Mouse (Mus musculus) thymus, postnatal 36 days (tissue): Measurements from ENCODE around the gene Zbtb24.
A peak's percentile ranks its signal among the peaks of the same experiment; 100 is the strongest.
"Not testable (repeated sequence)": the region's sequence is repeated elsewhere in the genome, so short reads cannot be mapped to it uniquely, and the experiment has no call there.

ENCODE experiments used
- DNase-seq, 2 experiments: peaks; one replicate each; pipeline ENCODE4 v3.0.0; 2022; ENCODE audit warnings: mixed read lengths in 2 of 2

Zbtb24 gene

GRCm38 (mm10) chr10:41450137-41450670 is at the start of gene Zbtb24:
TSS of gene Zbtb24 (plus strand) at chr10:41450383.
- DNase-seq, result peak; percentile 97 to 98

GRCm38 (mm10) chr10:41401097-41401496 is 49.1 kb upstream of the Zbtb24 start:
- DNase-seq, result no peak

- no peak for DNase-seq
These were observed 46.8 kb upstream of the Zbtb24 start for GRCm38 (mm10) chr10:41403364-41403763.

GRCm38 (mm10) chr10:41403893-41404612 is 46.1 kb upstream of the Zbtb24 start:
- no peak for DNase-seq

DNA sequence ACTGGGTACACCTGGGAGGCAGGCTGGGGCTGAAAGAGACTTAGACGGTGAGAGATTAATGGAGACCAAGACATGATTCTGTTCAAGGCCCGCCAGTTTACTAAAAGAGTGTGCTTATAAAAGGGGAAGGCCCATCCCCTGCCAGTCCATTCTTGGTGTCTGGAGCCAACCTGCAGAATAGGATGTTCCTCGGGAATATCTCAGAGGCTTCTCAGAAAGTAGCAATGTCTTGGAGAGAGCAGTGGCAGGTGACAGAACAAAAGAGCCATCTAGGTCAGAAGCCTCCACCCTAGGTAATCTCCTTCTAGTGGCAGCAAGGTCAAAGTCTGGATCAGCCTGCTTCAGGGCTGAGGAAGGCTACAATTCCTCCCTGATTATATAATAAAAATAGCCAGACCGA is 40.0 kb upstream of the Zbtb24 start:
- DNase-seq, result not testable (repeated sequence)

DNA sequence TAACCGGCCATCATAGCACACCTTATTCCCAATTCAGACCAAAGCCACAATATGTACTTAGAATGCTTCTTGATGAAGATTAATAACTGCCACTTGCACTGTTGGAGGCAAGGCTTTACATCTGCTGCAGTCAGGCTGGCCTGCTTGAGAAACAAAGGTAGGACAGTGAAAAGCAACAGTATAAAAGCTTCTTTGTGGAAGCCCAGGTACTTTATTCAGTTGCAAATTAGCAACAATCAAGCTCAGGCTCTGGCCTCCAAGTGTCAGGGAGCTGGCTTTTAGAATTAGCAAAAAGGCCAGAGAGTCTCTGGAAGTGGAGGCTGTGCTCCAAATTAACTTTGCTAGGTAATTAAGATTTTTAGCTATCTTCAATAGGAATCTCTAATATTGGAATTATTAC is 39.4 kb upstream of the Zbtb24 start:
- DNase-seq, result not testable (repeated sequence)

DNA sequence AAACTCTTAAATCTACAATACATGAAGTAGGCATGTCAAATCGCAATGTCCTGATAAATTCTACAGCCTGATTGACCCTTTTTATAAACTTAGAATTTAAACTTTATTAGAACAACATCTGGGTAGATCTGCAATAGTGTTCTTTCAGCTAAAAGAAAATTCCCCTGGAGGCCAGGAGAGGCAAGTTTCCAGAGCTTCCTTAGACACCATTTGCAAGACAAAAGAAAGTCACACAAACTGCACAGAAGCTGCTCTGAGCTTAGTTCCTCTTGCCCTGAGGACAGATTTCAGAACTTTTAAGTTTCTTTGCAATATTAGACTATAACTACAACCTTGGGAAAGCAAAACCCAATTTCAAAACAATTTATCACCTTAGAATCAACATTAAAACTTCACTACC is 36.7 kb upstream of the Zbtb24 start:
- DNase-seq, result not testable (repeated sequence)

DNA sequence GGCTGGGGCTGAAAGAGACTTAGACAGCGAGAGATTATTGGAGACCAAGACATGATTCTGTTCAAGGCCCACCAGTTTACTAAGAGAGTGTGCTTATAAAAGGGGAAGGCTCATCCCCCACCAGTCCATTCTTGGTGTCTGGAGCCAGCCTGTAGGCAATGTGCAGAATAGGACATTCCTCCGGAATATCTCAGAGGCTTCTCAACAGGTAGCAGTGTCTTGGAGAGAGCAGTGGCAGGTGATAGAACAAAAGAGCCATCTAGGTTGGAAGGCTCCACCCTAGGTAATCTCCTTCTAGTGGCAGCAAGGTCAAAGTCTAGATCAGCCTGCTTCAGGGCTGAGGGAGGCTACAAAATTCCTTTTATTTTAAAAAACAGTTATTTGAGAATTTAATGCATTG is 34.8 kb upstream of the Zbtb24 start:
- DNase-seq, result not testable (repeated sequence)

DNA sequence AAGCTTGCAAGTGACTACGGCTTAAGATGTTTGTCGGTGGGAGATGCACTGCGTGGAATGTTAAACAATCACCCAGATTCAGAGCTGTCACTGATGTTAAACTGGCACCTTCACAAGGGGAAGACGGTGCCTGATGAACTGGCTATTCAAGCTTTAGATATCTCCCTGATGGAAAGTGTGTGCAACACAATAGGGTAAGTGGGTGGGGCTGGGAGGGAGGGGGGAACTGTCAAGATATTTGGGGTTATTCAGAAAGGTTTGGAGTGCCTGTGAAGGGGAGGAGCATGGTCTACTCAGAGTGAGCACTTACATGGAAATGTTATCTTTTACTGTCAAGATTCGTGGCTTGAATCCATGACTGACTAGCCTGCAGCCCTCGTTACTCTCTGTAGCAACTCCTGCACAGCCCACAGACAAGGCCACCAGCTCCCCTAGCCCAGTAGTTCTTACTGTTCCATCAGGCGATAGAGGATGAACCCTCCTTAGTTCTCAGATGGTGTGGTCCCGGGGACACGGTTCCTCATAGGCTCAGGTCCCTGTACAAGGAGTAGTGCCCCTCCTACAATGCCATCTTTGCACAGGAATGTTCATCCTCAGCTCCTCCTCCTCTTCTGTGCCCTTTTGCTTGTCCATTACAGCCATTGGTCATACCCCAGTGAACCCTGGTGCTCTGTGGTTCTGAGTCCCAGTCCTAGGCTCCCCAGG is 29.5 kb upstream of the Zbtb24 start:
- DNase-seq, result no peak

DNA sequence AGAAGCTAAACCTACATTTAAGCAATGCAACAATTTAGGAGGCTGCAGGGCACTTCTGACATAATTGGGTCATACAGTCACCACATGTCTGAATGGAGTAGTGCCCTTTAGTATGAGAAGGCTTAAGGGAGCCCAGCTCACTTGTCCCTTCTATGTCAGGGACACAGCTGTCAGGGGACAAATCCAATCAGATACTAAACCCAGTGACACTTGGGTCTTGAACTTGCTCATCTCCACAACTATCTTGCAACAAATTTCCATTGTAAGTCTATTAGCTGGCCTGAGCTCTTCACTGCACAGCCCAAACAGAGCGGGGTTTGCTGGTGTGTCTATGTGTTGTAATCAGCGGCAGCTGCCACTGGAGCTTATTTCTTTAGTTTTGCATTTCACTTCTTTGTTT is 26.5 kb upstream of the Zbtb24 start:
- DNase-seq, result no peak

GRCm38 (mm10) chr10:41426368-41426767 is 23.8 kb upstream of the Zbtb24 start:
- DNase-seq, result no peak

GRCm38 (mm10) chr10:41434624-41435023 is 15.6 kb upstream of the Zbtb24 start:
- DNase-seq, result peak; percentile 54 to 63

- no peak for DNase-seq
These were observed 15.0 kb upstream of the Zbtb24 start for GRCm38 (mm10) chr10:41435141-41435540.

DNA sequence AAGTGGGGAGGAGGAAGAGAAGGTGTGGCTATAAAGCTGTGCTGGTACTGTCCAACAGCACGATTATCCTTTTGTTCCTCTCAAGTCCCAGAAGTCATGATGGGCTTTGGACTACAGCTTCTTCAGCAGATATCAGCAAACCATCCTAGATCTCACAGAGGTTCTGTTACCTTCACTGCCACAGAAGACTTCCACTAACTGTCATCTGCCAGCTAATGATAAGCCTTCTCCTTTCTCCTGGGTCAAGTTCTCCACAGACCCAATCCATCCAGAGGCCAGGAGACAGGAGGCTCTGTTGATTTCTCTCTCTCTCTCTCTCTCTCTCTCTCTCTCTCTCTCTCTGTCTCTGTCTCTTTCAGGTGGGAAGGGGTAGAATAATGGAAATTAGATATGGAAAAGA is 2.0 kb upstream of the Zbtb24 start:
- no peak for DNase-seq

GRCm38 (mm10) chr10:41449684-41450083 is 499 bp upstream of the Zbtb24 start:
- peak in 1 of 2 experiments; percentile 12 for DNase-seq

DNA sequence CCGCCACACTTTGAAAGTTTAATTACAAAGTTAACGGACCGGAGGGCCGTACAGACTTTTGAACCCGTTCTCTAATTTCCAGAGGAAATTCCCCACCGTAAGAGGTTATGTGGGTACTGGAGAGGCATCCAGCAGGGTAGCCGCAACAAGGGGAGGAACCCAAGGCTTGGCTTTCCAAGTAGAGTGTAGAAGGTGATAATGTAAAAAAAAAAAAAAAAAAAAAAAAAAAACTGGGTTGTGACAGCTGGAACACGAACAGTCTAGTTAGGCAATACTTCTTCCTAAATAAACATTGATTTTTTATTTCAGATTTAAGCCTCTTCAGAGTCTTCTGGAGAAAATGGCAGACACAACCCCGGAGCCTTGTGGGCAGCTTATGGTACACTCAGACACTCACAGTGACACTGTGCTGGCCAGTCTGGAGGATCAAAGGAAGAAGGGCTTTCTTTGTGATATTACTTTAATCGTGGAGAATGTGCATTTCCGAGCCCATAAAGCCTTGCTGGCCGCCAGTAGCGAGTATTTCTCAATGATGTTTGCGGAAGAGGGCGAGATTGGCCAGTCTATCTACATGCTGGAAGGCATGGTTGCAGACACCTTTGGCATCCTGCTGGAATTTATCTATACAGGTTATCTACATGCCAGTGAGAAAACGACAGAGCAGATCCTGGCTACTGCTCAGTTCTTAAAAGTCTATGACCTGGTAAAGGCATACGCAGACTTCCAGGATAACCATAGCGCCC is 768 bp downstream of the Zbtb24 start:
- no peak for DNase-seq

- DNase-seq, result no peak
These were observed 1.5 kb downstream of the Zbtb24 start for GRCm38 (mm10) chr10:41451656-41452055.

GRCm38 (mm10) chr10:41452791-41453190 is 2.6 kb downstream of the Zbtb24 start:
- DNase-seq, result no peak

- no peak for DNase-seq
These were observed 9.8 kb downstream of the Zbtb24 start for GRCm38 (mm10) chr10:41459990-41460389.

GRCm38 (mm10) chr10:41460501-41460900 is 10.3 kb downstream of the Zbtb24 start:
- no peak for DNase-seq

- no peak for DNase-seq
These were observed 11.0 kb downstream of the Zbtb24 start for GRCm38 (mm10) chr10:41461057-41461722.

DNA sequence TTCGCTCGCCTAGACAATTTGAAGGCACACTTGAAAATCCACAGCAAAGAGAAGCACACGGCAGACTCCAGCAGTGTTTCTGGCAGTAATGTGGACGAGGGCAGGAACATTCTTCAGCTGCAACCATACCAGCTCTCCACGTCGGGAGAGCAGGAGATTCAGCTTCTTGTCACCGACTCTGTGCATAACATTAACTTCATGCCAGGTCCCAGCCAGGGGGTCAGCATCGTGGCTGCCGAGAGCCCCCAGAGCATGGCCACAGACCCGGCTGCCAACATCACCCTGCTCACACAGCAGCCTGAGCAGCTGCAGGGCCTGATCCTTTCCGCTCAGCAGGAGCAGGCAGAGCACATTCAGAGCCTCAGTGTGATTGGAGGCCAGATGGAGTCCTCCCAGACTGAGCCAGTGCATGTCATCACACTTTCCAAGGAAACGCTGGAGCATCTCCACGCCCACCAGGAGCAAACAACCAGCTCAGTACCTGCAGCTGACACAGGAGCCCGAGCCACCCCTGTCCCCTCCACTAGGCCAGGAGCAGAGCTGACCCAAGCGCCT is 14.3 kb downstream of the Zbtb24 start:
- no peak for DNase-seq
